Mouse (Mus musculus) MEL-GATA-1-ER (cell line): ENCODE measurements around the gene Slc17a7.
A peak's percentile ranks its signal among the peaks of the same experiment; 100 is the strongest.
"Not testable (repeated sequence)": the region's sequence is repeated elsewhere in the genome, so short reads cannot be mapped to it uniquely, and the experiment has no call there.

Experiments used
- DNase-seq: peaks from one replicate; pipeline ENCODE4 v3.0.0-alpha.2; 2012; ENCODE audit warnings: low read depth; ENCODE audit errors: extremely low read depth

The Slc17a7 gene

DNA sequence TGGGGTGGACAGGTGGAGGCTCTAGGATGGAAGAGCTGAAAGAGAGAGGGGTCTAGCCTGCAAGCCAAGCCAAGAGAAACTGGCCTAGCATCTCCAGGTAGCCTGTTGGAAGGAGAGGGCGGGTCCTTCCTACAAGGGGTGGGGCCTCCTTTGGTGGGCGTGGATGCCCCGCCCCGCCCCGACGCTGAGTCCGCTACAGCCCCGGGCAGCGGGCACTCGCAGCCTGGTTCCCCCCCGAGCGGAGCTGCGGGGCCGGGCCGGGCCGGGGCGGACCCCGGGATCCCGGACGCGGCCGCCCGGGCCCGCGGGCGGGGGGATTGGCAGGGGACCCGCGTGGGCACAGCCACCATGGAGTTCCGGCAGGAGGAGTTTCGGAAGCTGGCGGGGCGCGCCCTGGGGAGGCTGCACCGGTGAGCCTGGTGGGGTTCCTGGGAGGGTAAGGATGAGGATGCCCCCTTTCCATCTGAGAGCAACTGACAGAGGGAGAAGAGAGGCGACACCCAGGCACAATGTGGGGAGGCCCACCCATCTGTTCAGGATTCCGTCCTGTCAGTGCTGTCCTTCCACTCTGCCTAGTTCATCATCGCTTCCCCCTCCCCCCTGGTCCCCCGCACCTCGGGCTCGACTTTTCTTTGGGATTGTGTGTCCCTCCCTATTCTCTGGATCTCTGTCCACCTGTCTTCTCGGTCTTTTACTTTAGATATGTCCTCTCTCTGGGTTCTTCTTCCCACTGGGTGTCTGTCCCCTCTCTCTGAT lies at the start of gene Slc17a7:
Gene Slc17a7 (plus strand): TSS at position 215 of the 756 bp plus-strand sequence.
- no peak for DNase-seq

DNA sequence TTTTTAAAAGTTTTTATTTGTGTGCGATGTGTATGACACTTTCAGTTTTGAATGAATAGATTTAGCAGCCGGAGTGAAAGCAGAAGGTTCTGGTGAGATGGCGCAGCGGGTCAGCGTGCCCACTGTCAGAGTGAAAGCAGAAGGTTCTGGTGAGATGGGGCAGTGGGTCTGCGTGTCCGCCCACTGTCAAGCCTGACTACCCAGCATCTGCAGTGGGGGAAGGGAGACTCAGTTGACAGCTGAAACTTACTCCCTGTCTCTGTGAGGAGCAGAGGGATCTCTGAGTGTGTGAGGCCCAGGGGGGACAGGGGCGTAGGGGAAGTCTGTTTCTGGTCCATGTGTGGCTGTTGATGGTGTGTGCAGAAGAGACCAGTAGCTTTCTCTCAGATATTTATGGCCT lies 46.2 kb upstream of the Slc17a7 start:
- DNase-seq, result no peak

DNA sequence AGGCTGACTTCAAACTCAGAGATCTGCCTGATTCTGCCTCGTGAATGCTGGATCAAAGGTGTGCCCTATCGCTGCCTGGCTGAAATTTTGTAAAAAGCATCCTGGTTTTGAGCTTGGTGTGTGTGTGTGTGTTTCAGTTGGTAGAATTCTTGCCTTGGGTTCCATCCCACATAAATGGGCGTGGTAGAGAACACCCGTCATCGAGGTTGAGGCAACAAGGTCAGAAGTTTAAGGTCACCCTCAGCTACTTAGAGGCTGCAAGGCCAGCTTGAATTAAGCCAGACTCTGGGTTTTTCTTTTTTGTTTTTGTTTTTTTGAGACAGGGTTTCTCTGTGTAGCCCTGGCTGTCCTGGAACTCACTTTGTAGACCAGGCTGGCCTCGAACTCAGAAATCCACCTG lies 45.4 kb upstream of the Slc17a7 start:
- DNase-seq, result no peak

DNA sequence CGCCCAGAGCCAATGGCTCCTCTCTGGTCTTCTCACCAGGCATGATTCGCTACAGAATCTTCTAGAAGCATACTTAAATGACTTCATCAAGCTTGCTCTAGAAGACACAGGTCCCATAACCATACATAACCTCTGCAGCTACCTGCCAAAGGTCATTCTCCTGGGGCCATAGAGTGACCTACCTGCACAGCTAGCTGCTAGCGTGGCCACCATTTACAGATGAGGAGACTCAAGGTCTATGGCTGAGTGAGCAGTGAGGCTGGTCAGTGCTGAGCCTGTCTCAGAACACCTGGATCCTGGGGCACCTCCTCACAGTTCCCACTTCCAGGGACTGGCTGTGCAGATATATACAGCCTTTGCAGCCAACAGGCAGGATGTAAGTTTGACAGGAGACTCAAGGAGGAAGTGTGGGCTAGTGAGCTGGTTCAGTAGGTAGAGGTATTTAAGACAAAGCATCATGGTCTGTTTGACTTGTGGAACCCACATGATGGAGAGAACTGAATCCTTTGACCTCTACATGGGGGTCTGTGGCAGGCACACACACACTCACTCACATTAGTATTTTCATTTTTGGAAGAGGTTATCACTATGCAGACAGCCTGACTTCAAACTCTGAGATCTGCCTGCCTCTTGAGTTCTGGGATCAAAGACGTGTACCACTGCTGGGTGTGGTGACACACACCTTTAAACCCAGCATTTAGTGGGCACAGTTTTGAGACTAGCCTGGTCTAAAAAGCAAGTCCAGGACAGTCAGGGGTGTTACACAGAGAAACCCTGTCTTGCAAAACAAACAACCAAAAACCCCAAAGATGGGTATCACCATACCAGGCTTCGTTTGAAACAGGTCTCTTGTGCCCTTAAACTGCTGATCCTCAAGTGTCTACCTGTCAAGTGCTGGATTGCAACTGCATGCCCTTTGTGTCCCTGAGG lies 43.7 kb upstream of the Slc17a7 start:
- DNase-seq, result no peak

DNA sequence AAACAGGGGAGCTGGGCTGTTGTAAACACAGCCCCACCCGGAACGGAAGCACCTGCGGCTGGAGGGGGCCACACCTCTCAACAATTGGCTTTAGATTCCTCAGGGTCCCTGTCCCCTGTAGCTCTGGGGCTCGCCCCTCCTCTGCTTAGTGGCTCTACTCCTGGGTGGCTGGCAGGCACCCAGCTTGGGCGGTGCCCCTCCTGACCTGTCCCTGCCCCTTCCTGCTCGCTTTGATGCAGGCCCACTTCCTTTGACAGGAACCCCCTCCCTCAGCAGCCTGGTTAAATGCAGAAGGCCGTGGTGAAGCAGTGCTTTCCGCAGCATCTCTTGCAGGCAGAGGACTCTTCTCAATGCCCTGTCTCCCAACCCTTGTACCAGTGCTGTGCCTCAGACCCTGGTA lies 42.3 kb upstream of the Slc17a7 start:
- no peak for DNase-seq

DNA sequence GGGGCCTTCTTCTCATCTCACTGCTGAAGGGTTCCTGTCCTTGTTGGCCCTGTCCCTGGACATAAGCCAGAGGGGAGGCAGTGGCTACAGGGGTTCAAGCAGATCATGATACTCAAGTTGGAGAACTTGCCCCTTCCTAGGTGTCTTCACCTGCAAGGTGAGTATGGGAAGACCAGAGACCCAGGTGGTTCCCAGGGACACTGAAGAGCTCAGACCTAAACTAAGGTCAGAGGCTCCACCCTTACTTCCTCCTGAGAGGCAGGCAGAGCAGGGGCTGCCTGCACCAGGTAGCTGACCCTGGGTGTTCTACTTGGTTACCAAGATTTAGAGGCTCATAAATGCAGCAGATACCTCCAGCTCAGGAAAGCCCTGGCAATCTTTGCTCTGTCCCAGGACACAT lies 41.8 kb upstream of the Slc17a7 start:
- no peak for DNase-seq

DNA sequence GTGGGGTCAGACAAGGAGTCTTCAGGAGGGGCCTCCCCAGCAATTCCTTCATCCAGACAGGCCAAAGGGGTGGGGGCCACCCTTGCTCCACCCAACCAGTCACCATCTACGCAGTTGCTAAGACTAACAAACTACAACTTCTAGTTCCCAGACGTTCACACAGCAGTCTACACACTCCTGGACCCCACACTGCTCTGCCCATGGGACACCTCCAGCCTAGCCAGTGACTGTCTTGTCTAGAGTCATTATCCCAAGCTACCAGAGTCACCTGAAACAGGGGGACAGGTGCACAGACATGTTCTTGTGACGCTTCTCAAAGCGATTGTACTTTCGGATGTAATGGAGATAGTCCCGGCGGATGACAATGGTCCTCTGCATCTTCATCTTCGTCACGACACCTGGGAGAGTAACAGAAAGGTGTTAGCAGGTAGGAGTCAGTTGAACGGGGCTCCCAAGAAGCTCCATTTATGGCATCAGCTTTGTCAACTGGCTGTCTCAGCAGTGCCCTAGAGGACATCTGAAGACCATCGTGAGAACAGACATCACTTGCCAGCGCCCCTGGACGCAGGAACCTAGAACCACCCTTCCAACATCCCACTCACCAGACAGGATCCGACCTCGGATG lies 41.1 kb upstream of the Slc17a7 start:
- DNase-seq, result no peak

DNA sequence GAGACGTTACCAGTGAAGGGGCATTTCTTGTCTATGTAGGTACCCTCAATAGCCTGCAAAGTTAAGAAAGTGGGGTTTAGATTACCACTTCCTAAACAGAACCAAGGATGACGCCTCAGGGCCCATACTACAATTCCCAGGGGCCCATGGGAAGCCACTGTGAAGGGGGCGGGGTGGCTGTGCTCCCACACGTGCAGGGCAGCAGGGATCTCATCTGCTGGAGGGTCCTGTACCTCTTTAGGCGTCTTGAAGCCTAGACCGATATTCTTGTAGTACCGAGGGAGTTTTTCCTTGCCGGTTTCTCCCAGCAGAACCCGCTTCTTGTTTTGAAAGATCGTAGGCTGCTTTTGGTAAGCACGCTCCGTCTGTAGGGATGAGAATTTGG lies 40.6 kb upstream of the Slc17a7 start:
- no peak for DNase-seq

DNA sequence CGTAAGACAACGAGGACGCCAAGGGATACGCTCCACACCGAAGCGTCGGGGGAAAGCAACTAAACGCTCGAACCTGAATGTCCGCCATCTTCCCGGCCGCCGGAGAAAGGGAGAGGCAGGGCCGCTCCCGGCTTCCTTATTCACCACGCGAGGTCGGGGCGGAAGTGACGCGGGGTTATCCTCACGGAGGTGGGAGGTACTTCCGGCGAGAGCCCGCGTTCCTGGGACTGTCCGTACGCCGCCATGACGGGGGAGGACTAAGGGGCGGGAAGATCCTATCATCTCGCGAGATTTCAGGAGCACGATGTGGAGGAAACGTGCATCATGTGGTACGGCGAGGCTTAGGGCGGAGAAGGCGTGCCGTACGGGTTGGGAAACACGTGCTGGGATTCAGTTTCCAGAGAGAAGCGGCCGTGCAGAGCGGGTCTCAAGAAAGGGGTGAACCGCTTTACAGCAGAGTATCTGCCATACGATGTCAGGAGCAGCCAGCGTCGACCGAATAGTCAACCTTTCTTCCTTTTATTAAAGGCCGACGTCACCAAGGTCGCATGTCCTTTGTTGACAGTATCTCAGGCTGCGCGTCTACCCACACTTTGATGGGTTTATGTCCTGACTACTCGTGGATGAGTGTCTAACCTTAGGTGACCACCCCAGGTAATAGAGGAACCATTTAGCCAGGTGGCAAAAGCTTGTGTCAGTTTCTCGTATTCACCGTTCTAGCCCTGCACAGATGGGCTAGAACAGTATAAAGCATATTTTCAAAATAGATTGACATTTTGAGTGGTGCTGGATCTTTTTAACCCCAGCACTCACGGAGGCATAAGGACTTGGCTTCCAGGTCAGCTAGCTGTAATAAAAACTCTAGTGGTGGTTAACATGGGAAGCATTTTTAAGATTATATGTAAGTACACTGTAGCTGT lies 39.3 kb upstream of the Slc17a7 start, which contains the start of gene Rps11:
Gene Rps11 (minus strand): TSS at position 216 of the 920 bp plus-strand sequence.
- DNase-seq, result peak; percentile 98

DNA sequence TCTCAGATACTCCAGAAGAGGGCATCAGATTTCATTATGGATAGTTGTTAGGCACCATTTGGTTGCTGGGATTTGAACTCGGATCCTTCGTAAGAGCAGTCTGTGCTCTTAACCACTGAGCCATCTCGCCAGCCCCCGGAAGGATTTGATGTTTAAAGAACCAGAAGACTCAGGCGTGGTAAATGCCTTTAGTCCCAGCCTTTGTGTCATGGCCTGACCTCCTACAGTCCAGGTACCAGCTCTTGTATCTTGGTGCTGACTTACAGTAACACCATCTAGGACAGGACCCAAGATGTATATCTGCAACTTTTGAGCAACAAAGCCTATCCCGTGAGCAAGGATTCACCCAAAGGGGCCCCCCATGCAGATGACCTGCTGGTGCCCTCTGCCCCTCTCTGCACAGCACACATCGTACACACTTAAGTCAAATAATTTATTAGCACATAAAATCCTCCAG lies 38.6 kb upstream of the Slc17a7 start:
- no peak for DNase-seq

DNA sequence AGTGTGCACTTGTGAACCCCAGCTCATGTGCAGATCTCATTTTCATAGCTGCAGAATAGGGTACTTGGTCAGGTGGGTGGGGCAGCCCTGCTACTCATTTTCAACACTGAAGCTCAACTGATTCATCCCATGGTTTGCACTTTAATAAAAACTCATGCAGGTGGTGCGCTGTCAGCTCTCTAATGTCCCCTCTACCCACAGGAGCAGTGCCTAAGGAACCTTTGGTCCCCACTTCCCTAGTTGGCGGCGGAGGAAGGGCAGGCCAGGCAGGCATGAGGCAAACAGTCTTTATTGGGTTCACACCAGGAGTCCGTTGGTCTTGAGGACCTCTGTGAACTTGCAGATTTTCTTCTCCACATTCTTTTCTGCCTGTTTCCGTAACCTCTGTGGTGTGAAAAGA lies 38.1 kb upstream of the Slc17a7 start:
- not testable (repeated sequence) for DNase-seq

DNA sequence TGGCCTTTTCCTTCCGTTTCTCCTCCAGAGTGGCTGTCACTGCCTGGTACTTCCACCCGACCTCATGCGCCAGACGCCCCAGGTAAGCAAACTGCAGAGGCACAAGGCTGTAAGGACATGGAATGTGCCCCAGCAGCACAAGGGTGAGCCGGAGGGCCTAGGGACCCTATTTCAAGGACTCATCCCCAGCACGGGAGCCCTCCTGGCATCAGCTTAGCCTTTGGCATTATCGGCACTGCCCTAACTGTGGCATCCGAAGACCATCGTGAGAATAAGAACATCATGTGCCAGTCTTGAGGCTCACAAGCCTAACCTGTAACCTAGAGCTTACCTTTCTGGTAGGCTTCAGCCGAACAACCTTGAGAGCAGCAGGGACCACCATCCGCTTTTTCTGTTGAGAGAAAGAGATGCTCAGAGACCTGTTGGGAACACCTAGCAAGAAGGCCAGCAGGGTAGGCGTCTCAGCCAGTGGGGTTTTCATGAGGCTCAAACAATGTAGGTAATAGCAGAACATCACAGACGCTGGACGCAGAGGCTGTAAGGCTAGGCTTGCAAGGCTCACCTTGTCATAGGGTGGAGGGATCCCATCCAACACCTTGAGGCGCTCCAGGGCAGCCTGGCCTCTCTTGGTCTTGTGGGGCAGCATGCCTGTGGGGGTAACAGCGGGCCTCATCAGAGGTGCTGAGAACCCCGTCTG lies 37.5 kb upstream of the Slc17a7 start:
- DNase-seq, result no peak

DNA sequence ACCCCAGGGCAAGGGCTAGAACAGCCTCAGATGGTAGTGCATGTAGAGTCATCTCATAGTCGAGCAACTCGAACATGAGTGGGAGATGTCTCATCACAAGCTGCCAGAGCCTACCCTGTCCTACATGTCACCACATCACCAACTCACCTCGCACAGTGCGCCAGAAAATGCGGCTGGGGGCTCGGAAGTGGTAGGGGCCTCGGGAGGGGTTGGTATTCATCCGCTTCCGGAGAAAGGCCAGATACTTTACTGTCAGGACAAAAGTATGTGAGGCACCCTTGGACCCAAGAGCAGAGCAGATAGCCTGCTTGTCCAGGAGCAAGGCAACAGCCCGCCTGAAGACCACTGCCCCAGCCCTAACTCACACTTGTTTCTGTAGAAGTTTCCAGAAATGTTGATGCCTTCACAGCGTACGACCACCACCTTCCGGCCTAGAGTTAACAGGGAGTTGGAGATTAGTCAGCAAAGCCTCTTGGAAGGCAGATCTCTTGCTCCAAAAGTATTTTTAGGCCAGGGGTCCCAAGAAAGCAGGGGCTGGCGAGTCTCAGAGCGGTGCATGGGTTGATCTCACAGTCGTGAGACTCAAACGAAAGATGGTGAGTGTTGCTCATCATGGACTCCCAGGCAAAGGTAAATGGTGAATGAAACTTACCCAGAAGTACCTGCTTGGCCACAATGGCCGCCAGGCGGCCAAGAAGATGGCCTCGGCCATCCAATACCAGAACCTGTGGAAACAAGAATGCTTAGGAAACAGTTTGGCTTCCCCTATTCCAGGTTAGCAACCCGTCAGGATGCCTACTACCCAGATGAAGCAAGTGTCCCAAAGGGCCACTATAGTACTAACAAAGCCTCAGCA lies 36.7 kb upstream of the Slc17a7 start:
- DNase-seq, result no peak

DNA sequence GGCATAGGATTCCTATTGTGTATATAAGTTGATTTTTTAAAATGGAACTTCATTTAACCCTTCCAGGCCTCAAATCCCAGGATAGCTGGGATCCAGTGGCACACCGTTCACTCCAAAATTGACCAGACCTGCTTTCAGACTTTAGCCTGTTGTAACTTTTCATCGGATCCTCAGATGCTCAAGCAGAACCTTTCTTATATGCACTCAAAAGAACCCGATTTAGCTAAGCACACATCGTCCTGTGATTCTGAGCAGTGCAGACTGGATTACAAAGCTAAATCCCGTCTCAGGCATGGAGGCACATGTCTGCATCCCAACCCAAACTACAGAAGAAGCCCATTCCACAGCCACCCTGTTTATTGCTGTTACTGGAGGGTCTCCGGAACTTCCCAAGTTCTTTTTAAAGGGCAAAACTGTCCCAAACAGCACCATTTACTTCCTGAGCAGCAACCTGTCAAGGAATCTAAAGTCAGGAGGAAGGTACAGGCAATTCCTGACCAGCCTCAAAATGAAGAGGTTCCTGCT lies 36.0 kb upstream of the Slc17a7 start:
- no peak for DNase-seq

DNA sequence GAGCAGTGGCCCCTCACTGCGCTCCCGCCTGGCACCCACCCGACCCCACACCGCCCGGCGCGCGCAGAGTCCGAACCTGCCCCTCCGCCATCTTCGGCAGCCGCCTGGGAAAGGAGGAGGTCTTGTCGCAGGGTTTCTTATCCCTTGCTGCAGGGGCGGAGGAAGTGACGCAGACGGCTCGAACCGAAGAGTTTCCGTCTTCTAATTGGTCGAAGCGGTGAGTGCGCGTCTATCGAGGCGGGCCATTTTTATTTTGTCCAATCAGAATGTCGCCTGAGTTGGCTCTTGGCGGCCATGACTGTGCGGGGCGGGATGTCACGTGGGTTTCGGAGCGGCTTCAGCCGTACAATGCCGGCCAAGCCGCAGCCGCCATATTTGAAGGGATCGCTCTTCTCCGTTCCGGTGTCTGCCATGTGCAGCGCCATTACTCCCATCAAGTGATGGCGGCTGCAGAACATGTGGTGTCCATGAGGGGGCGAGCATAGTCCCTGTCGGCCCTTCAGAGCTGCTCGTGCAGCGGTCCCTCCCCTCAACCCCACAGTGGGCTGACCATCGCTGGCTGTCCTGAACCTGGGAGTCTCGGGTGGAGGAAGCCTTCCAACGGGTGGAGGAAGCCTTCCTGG lies 35.0 kb upstream of the Slc17a7 start, which contains the start of gene Rpl13a:
Gene Rpl13a (minus strand): TSS at position 138 of the 623 bp plus-strand sequence.
- DNase-seq, result peak; percentile 95

DNA sequence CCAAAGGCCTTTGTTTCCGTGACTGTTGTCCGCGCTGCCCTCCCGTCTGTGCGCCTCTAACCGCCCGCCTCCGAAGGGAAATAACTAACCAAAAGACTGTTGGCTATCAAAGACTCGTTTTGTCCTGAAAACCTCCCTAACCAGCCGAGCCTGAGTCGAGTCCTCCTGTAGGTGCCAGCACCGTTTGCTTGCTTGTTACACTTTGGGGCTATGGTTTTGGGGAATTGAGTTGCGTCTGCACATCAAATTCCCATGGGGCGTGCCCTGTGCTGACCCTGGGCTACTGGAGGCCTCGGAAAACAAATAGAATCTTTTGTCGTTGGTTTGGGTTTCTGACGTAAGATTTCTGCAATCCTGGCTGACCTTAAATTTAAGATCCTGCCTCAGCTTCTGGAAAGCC lies 34.4 kb upstream of the Slc17a7 start:
- no peak for DNase-seq

DNA sequence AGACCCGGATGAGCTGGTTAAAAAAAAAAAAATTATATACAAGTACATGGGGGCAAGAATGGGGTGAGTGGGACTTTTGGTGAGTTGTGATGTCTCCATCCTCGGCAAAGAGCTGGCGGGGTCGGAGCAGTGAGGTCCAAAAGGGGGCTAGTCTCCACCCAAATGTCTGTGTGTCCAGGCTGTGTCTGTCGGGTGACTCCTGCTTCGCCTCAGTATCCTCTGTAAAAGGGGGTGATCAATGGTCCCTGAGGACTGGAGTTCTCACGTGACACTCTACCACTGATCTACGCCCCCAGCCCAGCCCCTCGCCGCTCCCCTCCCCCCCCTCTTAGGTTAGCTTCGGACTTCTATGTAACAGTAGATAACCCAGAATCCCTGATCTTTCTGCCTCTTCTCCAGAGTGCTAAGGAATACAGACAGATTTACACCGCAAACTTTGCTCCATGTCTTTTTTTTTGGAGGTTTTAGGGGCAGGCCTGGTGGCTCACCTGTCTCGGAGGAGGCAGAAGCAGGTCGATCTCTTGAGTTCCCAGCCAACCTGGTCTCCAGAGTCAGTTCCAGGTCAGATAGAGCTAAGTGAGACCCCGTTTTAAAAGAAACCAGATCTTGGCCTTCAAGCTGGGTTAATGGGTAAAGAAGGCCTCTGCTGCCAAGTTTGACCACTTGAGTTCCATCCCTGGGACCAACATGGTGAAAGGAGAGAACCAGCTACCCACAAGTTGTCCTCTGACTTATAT lies 33.8 kb upstream of the Slc17a7 start:
- DNase-seq, result no peak

DNA sequence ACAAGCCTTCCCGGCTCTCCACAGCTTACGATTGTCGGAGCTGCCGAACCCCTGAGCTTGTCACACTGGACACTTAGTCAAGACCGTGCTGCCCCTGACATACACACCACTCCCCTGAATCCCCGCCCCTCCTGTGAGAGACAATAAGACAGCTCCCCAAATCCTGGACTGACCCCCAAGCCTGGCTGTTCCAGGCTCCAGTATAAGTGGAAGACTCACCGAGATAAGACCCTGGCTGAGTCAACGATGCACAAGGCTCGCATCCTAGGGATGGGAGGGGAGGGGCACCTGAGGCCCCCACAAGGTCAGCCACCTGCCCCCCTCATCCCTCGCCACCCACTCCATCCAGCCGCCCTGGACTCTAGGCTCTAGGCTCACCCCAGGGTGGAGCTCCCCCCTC lies 31.9 kb upstream of the Slc17a7 start:
- no peak for DNase-seq
